Mouse (Mus musculus) testis, postnatal 10 days (tissue): ENCODE data around the gene Focad.

Source experiments
- DNase-seq: peaks from one replicate; pipeline ENCODE4 v3.0.0; 2021; ENCODE audit warnings: low spot score

Gene Focad

DNA sequence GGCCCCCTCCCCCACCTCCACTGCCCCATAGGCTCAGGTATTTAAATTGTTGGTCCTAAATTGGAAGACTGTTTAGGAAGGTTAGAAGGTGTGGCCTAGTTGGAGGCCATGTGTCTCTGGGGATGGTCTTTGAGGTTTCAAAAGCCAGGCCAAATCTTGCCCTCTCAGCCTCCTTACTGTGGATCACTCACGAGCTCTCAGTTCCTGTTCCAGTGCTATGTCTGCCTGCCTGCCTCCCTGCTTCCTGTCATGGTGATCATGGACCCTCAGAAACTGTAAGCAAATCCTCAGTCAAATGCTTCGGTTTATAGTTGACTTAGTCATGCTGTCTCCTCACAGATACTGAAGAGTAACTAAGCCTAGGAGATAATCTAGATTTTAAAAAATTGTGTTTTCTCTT is 364.2 kb downstream of the Focad start:
- no peak for DNase-seq
